Mouse (Mus musculus) heart, postnatal 4 days (tissue): ENCODE measurements around the gene Gpr19. TPM values are rescaled to one million over a fixed set of nuclear protein-coding genes. Genes with fewer than 3 reads are reported as not detected.

Experiments used
- DNase-seq: peaks from one replicate; pipeline ENCODE4 v3.0.0; 2021
- total RNA-seq, 2 experiments: library from RNA; stranded (reverse); gene quantifications; 2 replicates each; pipeline ENCODE4 v1.2.3; 2021

The Gpr19 gene
- 1 to 10 TPM; 6.3 to 6.6 TPM for total RNA-seq

DNA sequence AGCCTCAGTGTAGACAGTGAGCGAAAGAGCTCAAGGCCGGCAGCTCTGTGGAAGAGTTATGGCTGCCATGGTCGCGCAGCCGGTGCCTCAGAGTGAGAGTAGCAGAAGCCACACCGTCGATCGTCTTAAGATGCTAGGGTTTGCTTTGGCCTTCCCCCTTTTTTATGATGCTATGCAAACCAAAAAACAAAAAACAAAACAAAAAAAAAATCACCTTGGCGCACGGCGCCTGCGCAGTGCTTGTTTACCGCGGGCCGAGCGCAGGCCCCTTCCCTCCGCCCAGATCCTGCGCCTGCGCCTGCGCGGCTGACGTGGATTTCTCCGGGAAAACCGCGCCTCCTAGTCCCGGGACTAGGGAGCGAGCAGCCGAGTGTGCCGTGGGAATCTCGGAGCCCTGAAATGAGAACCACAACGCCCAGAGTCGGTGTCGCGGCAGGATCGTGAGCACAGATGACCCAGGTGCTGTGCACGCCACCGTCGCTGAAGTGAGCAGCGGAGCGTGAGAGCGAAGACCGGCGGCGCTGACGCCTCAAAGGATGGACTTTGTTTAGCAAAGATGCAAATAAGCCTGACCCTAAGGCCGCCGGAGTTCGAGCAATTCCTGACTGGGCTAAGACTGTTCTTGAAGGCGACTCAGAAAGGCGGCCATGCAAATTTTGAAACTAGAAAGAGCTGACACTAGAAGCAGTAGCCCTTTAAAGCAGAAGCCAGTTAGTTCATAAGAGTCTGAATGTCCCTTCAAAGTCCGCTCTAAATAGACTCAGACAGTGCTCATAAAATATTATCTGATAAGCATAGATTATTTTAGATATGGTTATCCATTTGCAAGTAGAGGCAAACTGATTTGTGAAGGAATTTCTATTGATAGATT, at the start of gene Gpr19:
Gene Gpr19, minus strand, starts transcription at position 484 of the 871 bp plus-strand sequence.
- DNase-seq: peak; percentile 94

DNA sequence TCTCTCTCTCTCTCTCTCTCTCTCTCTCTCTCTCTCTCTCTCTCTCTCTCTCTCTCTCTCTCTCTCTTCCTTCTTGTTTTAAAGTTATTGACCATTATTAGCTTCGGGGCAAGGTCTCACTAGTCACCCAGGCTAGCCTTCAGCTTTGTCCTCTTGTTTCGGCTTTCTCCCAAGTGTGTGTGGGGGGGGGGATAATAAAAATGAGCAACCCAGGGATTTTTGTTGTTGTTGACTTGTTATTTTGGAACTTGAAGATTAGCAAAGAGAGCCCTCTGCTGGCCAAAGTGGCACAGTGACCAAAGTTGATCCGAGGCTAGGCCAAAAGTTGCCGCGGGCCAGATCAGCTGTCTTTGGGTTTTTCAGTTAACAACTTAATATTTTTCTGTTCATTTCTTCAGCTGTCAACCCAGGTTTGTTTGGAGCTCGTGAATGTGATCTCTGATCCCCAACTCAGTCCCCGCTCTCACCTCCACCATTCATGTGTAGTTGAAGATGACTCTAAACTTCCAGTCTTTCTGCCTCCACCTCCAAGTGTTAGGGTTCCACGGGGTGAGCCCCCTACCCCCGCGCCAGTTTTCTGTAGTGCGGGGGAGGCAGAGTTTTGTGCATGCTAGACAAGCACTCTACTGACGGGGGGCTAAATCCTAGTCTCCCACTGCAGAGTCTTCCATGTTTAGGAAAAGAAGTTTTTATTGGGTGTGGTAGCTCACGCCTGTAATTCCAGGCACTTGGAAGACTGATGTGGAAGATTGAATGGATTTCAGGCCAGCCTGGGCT, 49.1 kb upstream of the Gpr19 start:
- peak; percentile 77 for DNase-seq

DNA sequence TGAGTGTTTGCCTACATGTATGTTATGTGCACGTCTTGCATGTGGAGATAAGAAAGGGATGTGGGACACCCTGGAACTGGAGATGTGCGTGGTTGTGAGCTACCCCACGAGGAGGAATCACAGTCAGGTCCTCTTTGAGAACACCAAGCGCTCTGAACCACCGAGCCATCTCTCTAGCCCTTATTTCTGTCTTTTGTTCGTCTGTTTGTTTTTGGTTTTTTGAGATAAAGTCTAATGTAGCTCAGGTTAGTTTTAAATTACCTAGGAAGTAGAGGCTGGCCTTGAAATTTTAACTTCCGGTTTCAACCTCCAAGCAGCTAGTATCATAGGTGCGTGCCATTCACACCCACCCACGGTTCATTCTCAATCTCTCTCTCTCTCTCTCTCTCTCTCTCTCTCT, 48.5 kb upstream of the Gpr19 start:
- DNase-seq: no peak

DNA sequence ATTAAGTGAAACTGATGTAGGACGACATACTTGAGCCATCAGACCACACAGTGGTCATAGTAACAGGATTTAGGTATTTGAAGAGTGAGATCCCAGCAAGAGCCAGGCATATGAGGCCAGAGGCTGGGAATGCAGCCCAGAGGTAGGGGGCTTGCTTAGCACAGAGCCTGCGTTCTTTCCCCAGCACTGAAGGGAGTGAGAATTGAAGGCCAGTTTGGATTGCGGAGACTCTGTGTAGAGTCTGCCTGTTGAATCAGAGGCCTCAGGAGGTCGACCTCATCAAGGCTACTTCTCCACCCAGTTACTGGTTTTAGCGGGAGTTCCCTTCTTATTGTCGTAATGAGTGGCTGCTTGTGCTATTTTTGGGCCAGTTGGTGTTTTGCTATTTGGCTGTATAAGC, 47.7 kb upstream of the Gpr19 start:
- no peak for DNase-seq

DNA sequence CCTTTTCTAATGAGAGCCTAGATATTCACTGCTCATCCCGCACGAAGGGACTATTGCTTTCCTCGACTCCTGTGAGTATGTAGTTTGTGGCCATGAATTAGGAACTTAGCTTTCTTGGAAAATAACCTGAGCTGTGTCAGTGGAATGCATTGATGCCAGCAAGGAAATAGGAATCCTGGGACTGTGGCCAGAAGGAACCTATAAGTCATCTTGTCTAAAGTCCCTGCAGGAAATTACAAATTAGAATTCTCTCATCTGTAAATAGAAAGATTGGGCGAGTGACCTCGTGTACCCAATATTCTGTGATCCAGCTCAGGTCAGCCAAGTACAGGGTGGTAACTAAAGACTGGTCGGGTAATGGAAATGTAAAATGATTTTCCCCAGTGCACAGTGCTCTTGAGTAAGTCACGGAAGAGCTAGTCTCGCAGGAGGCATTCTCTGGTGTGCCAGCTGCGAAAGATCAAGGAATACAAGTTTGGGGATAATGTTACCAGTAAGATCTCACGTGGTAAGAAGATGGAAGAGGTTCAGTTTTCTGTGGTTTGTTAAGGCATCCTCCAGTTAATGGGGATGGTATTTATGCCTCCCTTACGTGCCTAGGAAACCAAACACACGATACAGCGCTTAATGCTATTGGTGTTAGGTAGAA, 45.5 kb upstream of the Gpr19 start:
- DNase-seq: no peak

DNA sequence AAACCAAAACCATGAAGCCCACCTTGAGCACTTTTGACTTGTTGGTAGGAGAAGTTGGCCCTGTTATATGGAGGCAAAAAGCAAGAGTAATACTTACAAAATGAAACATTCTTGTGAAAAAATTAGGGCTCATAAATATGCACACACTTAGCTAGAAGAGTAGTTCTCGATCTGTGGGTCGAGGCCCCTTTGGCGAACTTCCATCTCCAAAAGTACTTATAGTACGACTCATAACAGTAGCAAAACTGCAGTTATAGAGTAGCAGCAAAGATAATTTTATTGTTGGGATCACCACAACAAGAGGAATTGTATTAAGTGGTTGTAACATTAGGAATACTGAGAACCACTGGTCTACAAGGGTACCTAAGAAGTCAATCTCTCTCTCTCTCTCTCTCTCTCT, 41.4 kb upstream of the Gpr19 start:
- no peak for DNase-seq

DNA sequence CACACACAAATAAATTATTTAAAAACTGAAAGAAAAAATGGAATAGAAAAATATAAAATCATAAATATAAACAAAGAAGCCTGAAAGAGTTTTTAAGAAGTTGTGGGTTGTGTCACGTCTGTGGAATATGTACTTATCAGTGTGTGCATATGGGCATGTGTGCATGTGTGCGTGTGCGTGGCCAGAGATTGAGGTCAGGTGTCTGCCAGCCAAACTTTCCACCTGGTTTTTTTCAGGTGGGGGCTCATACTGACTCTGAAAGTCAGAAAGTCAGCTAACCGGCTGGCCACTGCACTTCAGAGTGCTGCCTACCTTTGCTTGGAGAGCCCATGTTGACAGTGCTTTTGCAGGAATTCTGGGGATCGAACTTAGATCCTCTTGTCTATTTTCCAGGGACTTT, 35.9 kb upstream of the Gpr19 start:
- no peak for DNase-seq

DNA sequence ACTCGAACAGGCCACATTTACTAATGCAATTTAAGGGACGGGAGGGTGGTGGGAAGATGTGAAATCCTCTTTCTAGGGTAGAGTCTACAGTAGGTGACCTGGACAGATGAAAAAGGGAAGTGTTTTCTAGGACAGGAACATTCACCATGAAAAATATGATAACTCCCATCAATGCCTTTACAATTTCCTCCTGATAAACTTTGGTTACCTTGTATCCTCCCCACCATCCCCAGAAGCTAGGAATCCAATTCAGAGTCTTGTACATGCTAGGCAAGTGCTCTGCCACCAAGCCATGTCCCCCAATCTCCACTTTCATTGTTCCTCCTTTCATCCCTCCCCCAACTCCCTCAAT, 34.8 kb upstream of the Gpr19 start:
- no peak for DNase-seq

DNA sequence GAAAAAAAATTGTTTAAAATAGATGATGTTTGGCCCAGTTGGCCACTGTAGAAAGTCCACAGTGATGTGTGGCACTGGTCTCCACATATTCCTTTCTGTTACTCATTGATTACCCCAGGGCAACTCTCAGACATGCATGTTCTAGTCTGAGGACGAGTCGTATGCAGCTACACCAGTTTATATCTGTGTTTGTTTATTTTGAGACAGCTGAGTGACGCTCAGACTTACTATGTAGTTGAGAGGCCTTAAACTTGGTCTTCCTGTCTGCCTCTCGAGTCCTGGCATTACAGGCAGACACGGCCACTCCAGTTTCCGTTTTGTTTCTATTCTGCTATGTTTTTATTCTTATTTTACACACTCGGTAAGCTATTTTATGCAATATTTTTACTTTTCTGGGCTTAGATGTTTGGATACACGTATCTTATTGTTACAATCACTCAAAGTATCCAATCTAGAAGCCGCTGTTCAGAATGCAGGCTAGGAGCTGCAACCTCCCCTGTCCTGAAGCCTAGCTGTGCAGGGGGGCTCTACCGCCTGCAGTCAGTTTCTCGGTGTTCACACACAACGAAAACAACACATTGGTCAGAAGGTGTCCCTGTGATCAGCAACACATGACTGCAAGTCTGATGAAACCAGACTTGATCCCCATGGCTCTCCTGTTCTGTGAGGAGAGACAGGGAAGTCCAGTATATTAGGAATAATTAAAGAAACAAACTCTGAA, 34.3 kb upstream of the Gpr19 start:
- no peak for DNase-seq

DNA sequence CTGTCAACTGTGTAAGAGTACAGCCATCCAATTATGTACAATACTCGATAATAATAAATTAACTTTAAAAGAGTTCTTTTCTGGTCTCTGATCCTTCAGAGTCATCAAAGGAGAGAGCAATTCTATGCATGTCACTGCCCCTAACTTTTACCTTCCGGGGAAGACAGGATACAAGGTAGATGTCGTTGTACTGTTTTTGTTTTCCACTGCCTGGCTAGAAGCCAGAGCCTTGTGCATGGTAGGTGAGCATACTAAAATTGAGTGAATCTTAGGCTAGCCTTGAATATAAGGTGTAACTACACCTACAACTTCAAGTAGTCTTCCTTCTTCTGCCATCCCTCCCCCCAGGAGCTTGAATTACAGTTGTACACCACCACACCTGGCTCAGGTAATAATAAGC, 32.8 kb upstream of the Gpr19 start:
- DNase-seq: no peak

DNA sequence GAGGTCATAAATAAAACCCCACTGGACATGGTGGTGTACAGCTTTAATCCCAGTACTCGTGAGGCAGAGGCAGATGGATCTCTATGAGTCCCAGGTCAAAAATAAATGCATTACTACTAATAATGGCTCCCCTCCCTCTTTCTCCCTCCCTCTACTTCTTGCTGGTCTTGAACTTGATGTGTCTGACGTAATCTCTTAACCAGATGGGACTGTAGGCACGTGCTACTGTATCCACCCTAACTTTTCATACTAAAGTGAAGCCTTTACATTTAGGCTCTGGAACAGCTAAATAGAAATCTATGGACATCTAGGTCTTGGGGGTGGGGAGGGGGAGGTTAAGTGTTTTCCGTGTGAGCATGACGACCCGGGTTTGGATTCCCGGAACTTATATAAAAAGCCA, 32.0 kb upstream of the Gpr19 start:
- DNase-seq: no peak

DNA sequence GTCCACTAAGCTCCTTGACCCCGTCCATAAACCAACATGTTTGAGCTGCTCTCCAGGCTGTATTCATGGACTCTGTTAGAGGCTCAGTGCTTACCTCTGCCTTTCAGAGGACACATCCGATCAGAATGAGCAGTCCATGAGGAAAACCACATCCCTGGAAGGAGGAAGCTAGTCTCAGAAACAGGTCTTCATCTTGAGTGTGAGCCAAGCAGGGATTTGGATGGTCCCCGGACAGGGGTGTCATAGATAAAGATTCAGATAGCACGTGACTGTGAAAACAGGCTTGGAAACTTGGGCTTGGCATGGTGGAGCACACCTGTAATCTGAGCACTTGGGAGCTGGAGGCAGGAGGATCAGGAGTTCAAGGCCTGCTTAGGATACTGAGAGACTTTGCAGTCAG, 31.5 kb upstream of the Gpr19 start:
- no peak for DNase-seq

DNA sequence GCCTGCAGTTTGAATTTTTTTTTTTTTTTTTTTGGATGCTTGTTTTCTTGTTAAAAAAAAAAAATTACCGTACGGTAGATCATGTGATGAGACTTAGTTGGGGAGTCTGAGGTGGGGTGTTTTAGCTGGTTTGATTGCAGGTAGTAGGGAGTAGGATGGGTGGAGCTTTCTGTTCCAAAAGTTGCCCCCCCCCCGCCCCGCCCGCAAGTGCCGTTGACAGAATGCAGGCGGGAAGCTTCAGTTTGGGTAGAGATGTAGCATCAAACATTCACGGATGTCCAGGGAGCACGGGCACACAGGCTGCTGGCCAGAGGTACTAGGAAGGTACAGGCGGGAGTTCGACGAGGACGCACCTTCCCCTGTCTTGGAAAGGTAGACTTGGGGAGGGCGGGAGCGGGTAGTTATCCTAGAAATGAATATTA, 30.5 kb upstream of the Gpr19 start:
- DNase-seq: peak; percentile 42

DNA sequence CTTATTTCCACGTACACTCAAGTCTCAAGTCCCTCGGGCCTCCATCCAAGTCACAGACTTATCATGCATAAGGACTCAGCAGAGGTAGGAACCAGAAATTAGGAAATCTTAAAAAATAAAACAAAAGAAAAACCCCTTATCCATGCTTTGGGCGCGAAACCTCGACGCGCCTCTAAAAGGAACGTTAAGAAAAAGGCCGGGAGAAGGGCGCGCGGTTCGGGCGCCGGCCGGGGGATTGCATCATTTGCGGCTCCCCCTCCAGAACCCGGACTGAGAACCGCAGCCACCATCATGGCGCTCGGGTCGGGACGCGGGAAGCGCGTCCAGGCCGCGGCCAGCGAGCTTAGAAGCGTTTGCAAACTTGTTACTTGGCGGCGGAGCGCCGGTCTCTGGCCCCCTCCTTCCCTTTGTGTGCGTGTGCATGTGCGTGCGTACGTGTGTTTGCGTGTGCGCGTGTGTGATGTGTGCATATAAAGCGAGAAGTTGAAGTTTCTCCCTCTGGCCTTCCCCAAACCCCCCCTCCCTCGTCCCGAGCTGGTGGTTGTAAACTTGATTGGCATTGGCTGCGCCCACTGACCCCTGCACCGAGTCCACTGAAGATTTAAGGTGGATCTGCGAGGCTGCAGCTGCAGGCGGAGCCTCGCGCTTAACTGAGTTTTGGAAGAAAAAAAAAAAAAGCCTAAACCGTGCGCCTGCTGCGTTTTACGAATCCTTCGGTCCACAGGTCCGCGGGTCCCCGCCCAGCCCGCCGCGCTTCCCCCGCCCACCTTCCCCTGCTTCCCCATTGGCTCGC, 29.9 kb upstream of the Gpr19 start:
- DNase-seq: peak; percentile 87

DNA sequence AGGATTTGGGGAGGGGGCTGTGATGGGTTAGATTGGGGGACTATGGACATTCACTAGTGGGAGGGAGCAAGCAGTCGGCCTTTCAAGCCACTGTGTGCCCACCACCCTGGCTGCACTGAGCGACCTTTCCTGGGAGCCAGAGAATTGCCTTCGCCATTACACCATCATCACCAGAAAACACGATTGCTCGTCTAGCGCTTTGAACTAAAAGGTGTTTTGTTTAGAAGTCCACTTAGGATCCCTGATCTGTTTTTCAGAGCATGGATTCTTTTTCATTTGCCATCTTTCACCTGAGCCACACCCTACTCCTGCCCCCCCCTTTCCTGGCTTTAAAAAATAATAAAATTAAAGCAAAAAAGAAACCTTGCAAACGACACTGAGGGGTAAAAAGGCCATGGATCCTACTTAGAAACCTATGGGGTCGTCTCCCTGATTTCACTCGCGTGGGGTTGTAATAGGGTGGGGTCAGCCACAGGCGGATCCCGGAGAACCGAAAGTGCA, 29.3 kb upstream of the Gpr19 start:
- DNase-seq: no peak

DNA sequence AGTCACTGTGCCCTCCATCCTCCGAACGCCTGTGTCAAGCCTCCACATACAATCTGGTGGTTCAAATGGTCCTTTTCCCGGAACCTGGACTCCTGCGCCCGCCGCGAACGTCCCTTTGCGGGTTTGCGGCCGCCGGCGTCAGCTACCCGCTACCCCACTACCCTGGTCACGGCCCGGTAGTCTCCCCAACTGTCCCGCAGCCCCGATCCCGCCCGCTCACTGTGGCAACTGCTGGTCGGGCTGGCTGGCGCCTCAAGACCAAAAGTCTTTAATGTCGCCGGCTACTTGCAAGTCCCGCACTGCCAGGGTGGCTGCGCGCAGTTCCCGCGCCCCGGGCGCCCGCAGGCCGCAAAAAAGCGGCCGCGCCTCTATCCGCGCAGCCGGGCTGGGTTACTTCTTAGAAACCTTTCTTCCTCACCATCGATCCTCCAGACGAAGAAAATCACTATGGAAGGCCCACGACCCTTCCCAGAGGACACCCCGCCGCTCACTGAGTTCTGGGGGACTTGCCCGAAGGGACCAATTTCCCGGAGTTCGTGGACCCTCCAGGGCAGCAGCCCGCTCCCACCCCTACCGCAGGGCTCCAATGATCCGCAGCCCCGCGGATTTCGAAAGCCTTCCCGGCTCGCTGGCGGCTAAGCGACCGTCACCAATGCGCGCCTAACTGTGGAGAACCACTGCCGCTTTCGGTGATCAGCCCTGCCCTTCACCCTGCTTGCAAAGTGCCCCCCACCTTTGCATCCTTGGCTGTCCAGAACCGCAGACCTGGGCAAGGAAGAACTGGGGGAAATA, 28.6 kb upstream of the Gpr19 start:
- DNase-seq: peak; percentile 70

DNA sequence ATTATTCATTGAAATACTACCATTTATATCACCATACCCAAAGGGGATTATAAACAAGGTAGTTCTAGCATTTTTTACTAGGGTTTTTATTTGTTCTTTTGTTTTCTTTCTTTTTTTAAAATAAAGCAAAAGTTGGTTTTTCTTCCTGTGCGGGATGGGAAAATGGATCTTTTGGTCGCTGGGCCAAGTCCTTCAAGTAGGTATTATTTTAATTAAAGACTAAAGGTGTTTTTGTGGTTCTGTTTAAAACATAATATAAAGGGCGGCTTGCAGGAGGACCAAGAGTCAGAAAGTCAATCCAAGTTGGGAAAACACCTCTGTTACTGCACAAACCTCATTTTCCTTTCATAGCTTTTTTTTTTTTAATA, 27.9 kb upstream of the Gpr19 start:
- no peak for DNase-seq

DNA sequence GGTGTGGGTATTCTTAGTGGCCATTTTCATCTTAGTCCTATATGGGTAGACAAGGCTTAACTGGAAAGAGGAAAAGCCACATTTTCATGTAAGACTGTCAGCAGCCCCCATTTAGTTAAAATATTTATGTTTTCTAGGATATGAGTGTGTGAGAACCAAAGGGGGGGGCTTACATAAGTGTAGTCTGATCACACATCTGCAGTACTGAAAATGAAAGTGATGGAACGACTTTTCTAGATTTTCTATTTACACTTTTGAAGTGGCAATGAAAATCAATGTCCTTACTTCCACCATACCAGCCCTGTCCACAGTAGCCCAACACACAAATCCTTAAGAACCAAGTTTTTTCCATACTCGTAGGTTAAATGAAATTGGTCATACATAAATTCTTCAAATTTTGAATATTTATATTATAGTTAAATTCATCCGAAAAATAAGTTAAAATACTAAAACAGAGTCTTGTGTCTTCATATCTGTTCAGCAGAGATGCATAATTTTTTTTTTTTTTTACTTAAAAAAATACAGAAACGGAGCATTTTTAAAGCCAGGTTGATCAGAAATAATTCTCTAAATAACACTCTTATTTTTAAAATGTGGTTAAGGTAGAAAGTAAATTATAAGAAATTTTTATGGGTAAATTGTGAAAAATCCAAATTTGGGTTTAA, 27.4 kb upstream of the Gpr19 start:
- DNase-seq: no peak

DNA sequence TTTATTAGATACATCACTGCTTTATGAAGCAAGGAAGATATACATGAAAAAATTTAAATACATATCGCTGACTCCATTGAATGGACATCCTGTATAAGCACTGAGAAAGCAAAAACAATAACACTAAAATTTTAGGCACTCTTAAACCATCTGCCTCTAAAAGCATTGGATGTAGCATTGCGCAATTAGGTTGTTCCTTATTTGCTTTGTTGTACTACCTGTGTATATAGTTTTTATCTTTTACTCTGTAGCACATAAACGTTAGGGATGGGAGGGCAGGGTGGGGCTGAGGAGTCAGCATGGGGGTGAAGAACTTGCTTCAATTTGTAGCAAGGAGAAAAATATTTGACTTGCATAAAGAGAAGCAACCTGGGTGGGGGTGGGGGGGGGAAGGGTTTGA, 25.9 kb upstream of the Gpr19 start:
- no peak for DNase-seq

DNA sequence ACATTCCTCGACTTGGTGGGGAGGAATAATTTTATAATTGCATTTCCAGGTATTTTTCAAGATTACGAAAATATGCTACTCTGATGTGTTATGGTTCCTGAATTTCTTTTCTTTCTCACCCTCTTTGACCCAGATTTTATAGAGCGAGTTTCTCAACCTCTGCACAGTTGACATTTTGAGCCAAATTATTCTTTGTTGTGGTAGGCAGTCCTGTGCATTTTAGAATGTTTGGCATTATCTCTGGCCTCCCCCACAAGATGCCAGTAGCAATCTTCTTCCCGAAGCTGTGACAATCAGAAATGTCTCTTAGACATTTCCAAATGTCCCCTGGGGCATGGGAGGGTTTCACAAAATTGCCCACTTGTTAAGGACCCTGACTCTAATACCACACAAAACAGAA, 25.3 kb upstream of the Gpr19 start:
- DNase-seq: no peak
